Mouse (Mus musculus): Measurements from ENCODE around the gene Arrdc5. TPM values are rescaled to one million over a fixed set of nuclear protein-coding genes. Genes with fewer than 3 reads are reported as not detected.

Arrdc5 gene
- polyA plus RNA-seq, 1 experiment = not detected

GRCm38 (mm10) chr17:56325450-56326152, 25.5 kb upstream of the Arrdc5 start, which contains the start of gene Kdm4b:
Gene Kdm4b (plus strand): TSS chr17:56326062.
- H3K4me3 ChIP-seq (ENCODE audit: insufficient read depth, low read depth, low read length) = peak within 1 kb of the TSS; percentile 78
- peaks cover 4% of the 10 kb centered on the region; the same call in 1 of the 2 replicates for H3K4me1 ChIP-seq (ENCODE audit: control insufficient read depth, insufficient read depth, low read length)
- under 1% methylated on average over 57 of the region's 57 CpGs for WGBS
- no peaks in the 10 kb centered on the region for H3K27me3 ChIP-seq (replicated peaks; ENCODE audit: control insufficient read depth, insufficient read depth, low read length)
- H3K27ac ChIP-seq (ENCODE audit: insufficient read depth, low read depth, low read length) = peak within 1 kb of the TSS; percentile 36
- peak; percentile 100 for DNase-seq
- TF ChIP-seq CTCF (conservative IDR thresholded peaks at IDR 0.05; ENCODE audit: insufficient read depth, insufficient read length, low read depth, low read length) = no peak
- TF ChIP-seq POLR2A (IDR thresholded peaks at IDR 0.05; ENCODE audit: low read depth, low read length) = no peak
- H3K36me3 ChIP-seq (ENCODE audit: control insufficient read depth, insufficient read depth, low read length) = no peaks in the 10 kb centered on the region

- Histone ChIP-seq H3K4me3 (ENCODE audit: insufficient read depth, low read depth, low read length) (no peak overlapping the region), H3K27ac (ENCODE audit: insufficient read depth, low read depth, low read length) (no peak overlapping the region), H3K36me3 (ENCODE audit: control insufficient read depth, insufficient read depth, low read length) (no peaks in the 10 kb centered on the region), H3K4me1 (ENCODE audit: control insufficient read depth, insufficient read depth, low read length) (peaks cover 4% of the 10 kb centered on the region; the same call in 1 of the 2 replicates), H3K27me3 (replicated peaks; ENCODE audit: control insufficient read depth, insufficient read depth, low read length) (no peaks in the 10 kb centered on the region)
- no peak for DNase-seq
- TF ChIP-seq CTCF (conservative IDR thresholded peaks at IDR 0.05; ENCODE audit: insufficient read depth, insufficient read length, low read depth, low read length) (no peak), POLR2A (IDR thresholded peaks at IDR 0.05; ENCODE audit: low read depth, low read length) (no peak)
- 57% methylated on average over 3 of the region's 3 CpGs for WGBS
Measured at GRCm38 (mm10) chr17:56324419-56324818, 24.3 kb upstream of the Arrdc5 start.

GRCm38 (mm10) chr17:56309191-56309945, 9.3 kb upstream of the Arrdc5 start:
- H3K4me3 ChIP-seq (ENCODE audit: insufficient read depth, low read depth, low read length) = no peak overlapping the region
- H3K4me1 ChIP-seq (ENCODE audit: control insufficient read depth, insufficient read depth, low read length) = no peaks in the 10 kb centered on the region
- no peak overlapping the region for H3K27ac ChIP-seq (ENCODE audit: insufficient read depth, low read depth, low read length)
- H3K36me3 ChIP-seq (ENCODE audit: control insufficient read depth, insufficient read depth, low read length) = no peaks in the 10 kb centered on the region
- no peak for DNase-seq
- 87% methylated on average over 15 of the region's 15 CpGs for WGBS
- TF ChIP-seq POLR2A (IDR thresholded peaks at IDR 0.05; ENCODE audit: low read depth, low read length) = no peak
- no peak for TF ChIP-seq CTCF (conservative IDR thresholded peaks at IDR 0.05; ENCODE audit: insufficient read depth, insufficient read length, low read depth, low read length)
- no peaks in the 10 kb centered on the region for H3K27me3 ChIP-seq (replicated peaks; ENCODE audit: control insufficient read depth, insufficient read depth, low read length)

GRCm38 (mm10) chr17:56308088-56308487, 8.0 kb upstream of the Arrdc5 start:
- H3K27me3 ChIP-seq (replicated peaks; ENCODE audit: control insufficient read depth, insufficient read depth, low read length) = no peaks in the 10 kb centered on the region
- 54% methylated on average over 6 of the region's 6 CpGs for WGBS
- H3K4me3 ChIP-seq (ENCODE audit: insufficient read depth, low read depth, low read length) = no peak overlapping the region
- no peaks in the 10 kb centered on the region for H3K36me3 ChIP-seq (ENCODE audit: control insufficient read depth, insufficient read depth, low read length)
- TF ChIP-seq POLR2A (IDR thresholded peaks at IDR 0.05; ENCODE audit: low read depth, low read length) (no peak), CTCF (conservative IDR thresholded peaks at IDR 0.05; ENCODE audit: insufficient read depth, insufficient read length, low read depth, low read length) (no peak)
- peak; percentile 68 for DNase-seq
- peaks cover 4% of the 10 kb centered on the region; the same call in 1 of the 2 replicates for H3K4me1 ChIP-seq (ENCODE audit: control insufficient read depth, insufficient read depth, low read length)
- peak overlapping the region; percentile 19 for H3K27ac ChIP-seq (ENCODE audit: insufficient read depth, low read depth, low read length)

- peak; percentile 56 for DNase-seq
- Histone ChIP-seq H3K27ac (ENCODE audit: insufficient read depth, low read depth, low read length) (no peak overlapping the region), H3K27me3 (replicated peaks; ENCODE audit: control insufficient read depth, insufficient read depth, low read length) (no peaks in the 10 kb centered on the region), H3K4me1 (ENCODE audit: control insufficient read depth, insufficient read depth, low read length) (peaks cover 11% of the 10 kb centered on the region; the same call in 1 of the 2 replicates), H3K36me3 (ENCODE audit: control insufficient read depth, insufficient read depth, low read length) (no peaks in the 10 kb centered on the region), H3K4me3 (ENCODE audit: insufficient read depth, low read depth, low read length) (no peak overlapping the region)
- TF ChIP-seq CTCF (conservative IDR thresholded peaks at IDR 0.05; ENCODE audit: insufficient read depth, insufficient read length, low read depth, low read length) = peak; percentile 65
- TF ChIP-seq POLR2A (IDR thresholded peaks at IDR 0.05; ENCODE audit: low read depth, low read length) = no peak
- WGBS = 43% methylated on average over 8 of the region's 8 CpGs
Measured at GRCm38 (mm10) chr17:56305826-56306225, 5.7 kb upstream of the Arrdc5 start.

- WGBS = 46% methylated on average over 9 of the region's 9 CpGs
- DNase-seq = no peak
- no peak for TF ChIP-seq POLR2A (IDR thresholded peaks at IDR 0.05; ENCODE audit: low read depth, low read length)
- no peak for TF ChIP-seq CTCF (conservative IDR thresholded peaks at IDR 0.05; ENCODE audit: insufficient read depth, insufficient read length, low read depth, low read length)
- H3K36me3 ChIP-seq (ENCODE audit: control insufficient read depth, insufficient read depth, low read length) = no peaks in the 10 kb centered on the region
- H3K4me1 ChIP-seq (ENCODE audit: control insufficient read depth, insufficient read depth, low read length) = peaks cover 11% of the 10 kb centered on the region; the same call in 1 of the 2 replicates
- no peak overlapping the region for H3K27ac ChIP-seq (ENCODE audit: insufficient read depth, low read depth, low read length)
- H3K27me3 ChIP-seq (replicated peaks; ENCODE audit: control insufficient read depth, insufficient read depth, low read length) = no peaks in the 10 kb centered on the region
- no peak overlapping the region for H3K4me3 ChIP-seq (ENCODE audit: insufficient read depth, low read depth, low read length)
Measured at GRCm38 (mm10) chr17:56305156-56305555, 5.1 kb upstream of the Arrdc5 start.

GRCm38 (mm10) chr17:56304718-56305117, 4.6 kb upstream of the Arrdc5 start:
- H3K4me3 ChIP-seq (ENCODE audit: insufficient read depth, low read depth, low read length) = no peak overlapping the region
- peaks cover 11% of the 10 kb centered on the region; the same call in 1 of the 2 replicates for H3K4me1 ChIP-seq (ENCODE audit: control insufficient read depth, insufficient read depth, low read length)
- no peak for TF ChIP-seq CTCF (conservative IDR thresholded peaks at IDR 0.05; ENCODE audit: insufficient read depth, insufficient read length, low read depth, low read length)
- TF ChIP-seq POLR2A (IDR thresholded peaks at IDR 0.05; ENCODE audit: low read depth, low read length) = no peak
- 30% methylated on average over 11 of the region's 11 CpGs for WGBS
- H3K27me3 ChIP-seq (replicated peaks; ENCODE audit: control insufficient read depth, insufficient read depth, low read length) = no peaks in the 10 kb centered on the region
- DNase-seq = no peak
- no peak overlapping the region for H3K27ac ChIP-seq (ENCODE audit: insufficient read depth, low read depth, low read length)
- no peaks in the 10 kb centered on the region for H3K36me3 ChIP-seq (ENCODE audit: control insufficient read depth, insufficient read depth, low read length)
